Mouse (Mus musculus) limb, embryonic 11.5 days (tissue): ENCODE results near the gene Slc25a16. TPM values are rescaled to one million over a fixed set of nuclear protein-coding genes. Genes with fewer than 3 reads are reported as not detected.
"Not testable (repeated sequence)": the region's sequence is repeated elsewhere in the genome, so short reads cannot be mapped to it uniquely, and the experiment has no call there.

Source experiments
- ATAC-seq: fragments of 200-750 bp; cut with Nextera tagmentation; 2 replicates; pipeline ENCODE4 v1.8.0; 2017; ENCODE audit warnings: low read depth; ENCODE audit not compliant: insufficient number of reproducible peaks, low FRiP score, low TSS enrichment
- DNase-seq: peaks from one replicate; pipeline ENCODE4 v3.0.0-alpha.2; 2015; ENCODE audit warnings: low spot score
- H3K27ac ChIP-seq: fragments of 300-500 bp; sonication (generic); replicated peaks from 2 replicates; pipeline ENCODE4 v1.5.1; 2014; ENCODE audit warnings: low read depth, mild to moderate bottlenecking, low read length
- H3K27me3 ChIP-seq: fragments of 300-500 bp; sonication (generic); 2 replicates; pipeline ENCODE4 v1.6.1; 2014; ENCODE audit warnings: mild to moderate bottlenecking, low read length, mixed read lengths; ENCODE audit not compliant: control insufficient read depth, insufficient read depth
- H3K36me3 ChIP-seq: fragments of 300-500 bp; sonication (generic); 2 replicates; pipeline ENCODE4 v1.6.1; 2014; ENCODE audit warnings: mild to moderate bottlenecking, low read length, moderate library complexity, mixed read lengths; ENCODE audit not compliant: control insufficient read depth, insufficient read depth
- H3K4me1 ChIP-seq: fragments of 300-500 bp; sonication (generic); 2 replicates; pipeline ENCODE4 v1.6.1; 2014; ENCODE audit warnings: low read length, mixed read lengths; ENCODE audit not compliant: control insufficient read depth, insufficient read depth
- H3K4me2 ChIP-seq: fragments of 300-500 bp; sonication (generic); 2 replicates; pipeline ENCODE4 v1.6.1; 2014; ENCODE audit warnings: low read depth, mild to moderate bottlenecking, moderate library complexity; ENCODE audit not compliant: severe bottlenecking
- H3K4me3 ChIP-seq: fragments of 300-500 bp; sonication (generic); 2 replicates; pipeline ENCODE4 v1.5.1; 2014; ENCODE audit warnings: low read depth, low read length
- H3K9ac ChIP-seq: fragments of 300-500 bp; sonication (generic); 2 replicates; pipeline ENCODE4 v1.6.1; 2014; ENCODE audit warnings: mild to moderate bottlenecking, low read length
- H3K9me3 ChIP-seq: fragments of 300-500 bp; sonication (generic); 2 replicates; pipeline ENCODE4 v1.6.1; 2016; ENCODE audit warnings: low read length; ENCODE audit not compliant: control insufficient read depth
- WGBS: fragments of 180-500 bp; shearing (Covaris S2); extraction: QIAGEN DNeasy Blood & Tissue Kit; methylation state at CpG from one replicate; pipeline ENCODE4 v1.1.7; 2014; 5-methylcytosine and 5-hydroxymethylcytosine counted together
- polyA plus RNA-seq: library from polyadenylated mRNA; unstranded; fragments of >200 nt; fragmentation: Nextera tagmentation; extraction: Ambion mirVana; gene quantifications from 2 replicates; pipeline ENCODE4 v1.2.1, GENCODE M21; 2014

Gene Slc25a16
- polyA plus RNA-seq, 1 experiment from 2014 or later: 10.7 TPM

- Histone ChIP-seq H3K4me1 (no peaks in the 10 kb centered on the region), H3K27ac (no peak overlapping the region), H3K4me3 (no peak overlapping the region), H3K9me3 (no peaks in the 10 kb centered on the region), H3K4me2 (no peak overlapping the region), H3K27me3 (no peaks in the 10 kb centered on the region), H3K36me3 (no peaks in the 10 kb centered on the region), H3K9ac (no peak overlapping the region)
- DNase-seq (no peak), ATAC-seq (no peak)
- 72% methylated on average over 4 of the region's 4 CpGs for WGBS
Measured at GRCm38 (mm10) chr10:62896774-62897173, 23.7 kb upstream of the Slc25a16 start.

- DNase-seq: no peak
- Histone ChIP-seq H3K36me3 (no peaks in the 10 kb centered on the region), H3K27me3 (no peaks in the 10 kb centered on the region), H3K9me3 (no peaks in the 10 kb centered on the region), H3K4me2 (no peak overlapping the region), H3K27ac (no peak overlapping the region), H3K4me1 (no peaks in the 10 kb centered on the region), H3K9ac (no peak overlapping the region), H3K4me3 (no peak overlapping the region)
- WGBS: 95% methylated on average over 3 of the region's 3 CpGs
- no peak for ATAC-seq
Measured at GRCm38 (mm10) chr10:62897437-62897836, 23.0 kb upstream of the Slc25a16 start.

GRCm38 (mm10) chr10:62898061-62898460, 22.4 kb upstream of the Slc25a16 start:
- H3K4me3 ChIP-seq: no peak overlapping the region

GRCm38 (mm10) chr10:62900144-62900543, 20.3 kb upstream of the Slc25a16 start:
- ATAC-seq: no peak
- no peak overlapping the region for H3K4me3 ChIP-seq
- no peaks in the 10 kb centered on the region for H3K9me3 ChIP-seq
- H3K9ac ChIP-seq: no peak overlapping the region
- H3K27ac ChIP-seq: no peak overlapping the region
- no peaks in the 10 kb centered on the region for H3K27me3 ChIP-seq
- H3K4me2 ChIP-seq: no peak overlapping the region
- no peaks in the 10 kb centered on the region for H3K4me1 ChIP-seq
- H3K36me3 ChIP-seq: no peaks in the 10 kb centered on the region
- DNase-seq: no peak
- WGBS: 96% methylated on average over 4 of the region's 4 CpGs

More at GRCm38 (mm10) chr10:62898061-62898460, 22.4 kb upstream of the Slc25a16 start:
- Histone ChIP-seq H3K9ac (no peak overlapping the region), H3K36me3 (no peaks in the 10 kb centered on the region), H3K4me2 (no peak overlapping the region), H3K4me1 (no peaks in the 10 kb centered on the region), H3K27me3 (no peaks in the 10 kb centered on the region), H3K9me3 (no peaks in the 10 kb centered on the region), H3K27ac (no peak overlapping the region)
- 83% methylated on average over 2 of the region's 2 CpGs for WGBS
- ATAC-seq (no peak), DNase-seq (no peak)

GRCm38 (mm10) chr10:62901826-62902225, 18.6 kb upstream of the Slc25a16 start:
- Histone ChIP-seq H3K4me3 (no peak overlapping the region), H3K4me2 (no peak overlapping the region), H3K9ac (no peak overlapping the region), H3K9me3 (no peaks in the 10 kb centered on the region), H3K27ac (no peak overlapping the region), H3K36me3 (no peaks in the 10 kb centered on the region), H3K27me3 (no peaks in the 10 kb centered on the region), H3K4me1 (no peaks in the 10 kb centered on the region)
- DNase-seq: no peak
- WGBS: 35% methylated on average over 8 of the region's 8 CpGs
- no peak for ATAC-seq

- no peak overlapping the region for H3K4me2 ChIP-seq
- no peak for ATAC-seq
- 63% methylated on average over 1 of the region's 1 CpGs for WGBS
- no peak for DNase-seq
- no peak overlapping the region for H3K4me3 ChIP-seq
- no peaks in the 10 kb centered on the region for H3K9me3 ChIP-seq
- H3K4me1 ChIP-seq: no peaks in the 10 kb centered on the region
- no peak overlapping the region for H3K27ac ChIP-seq
- H3K9ac ChIP-seq: no peak overlapping the region
- no peaks in the 10 kb centered on the region for H3K27me3 ChIP-seq
- H3K36me3 ChIP-seq: no peaks in the 10 kb centered on the region
Measured at GRCm38 (mm10) chr10:62902829-62903228, 17.6 kb upstream of the Slc25a16 start.

GRCm38 (mm10) chr10:62906336-62906735, 14.1 kb upstream of the Slc25a16 start:
- H3K4me1 ChIP-seq: no peaks in the 10 kb centered on the region
- no peaks in the 10 kb centered on the region for H3K36me3 ChIP-seq
- ATAC-seq (no peak), DNase-seq (no peak)
- no peak overlapping the region for H3K4me2 ChIP-seq
- 89% methylated on average over 7 of the region's 7 CpGs for WGBS
- no peak overlapping the region for H3K27ac ChIP-seq
- H3K9me3 ChIP-seq: no peaks in the 10 kb centered on the region
- H3K4me3 ChIP-seq: no peak overlapping the region
- no peaks in the 10 kb centered on the region for H3K27me3 ChIP-seq
- H3K9ac ChIP-seq: no peak overlapping the region

- H3K4me3 ChIP-seq, H3K4me1 ChIP-seq, H3K36me3 ChIP-seq, H3K27ac ChIP-seq, H3K9me3 ChIP-seq, ATAC-seq, H3K27me3 ChIP-seq, DNase-seq, H3K9ac ChIP-seq, H3K4me2 ChIP-seq: not testable (repeated sequence)
- no CpG with 5 or more reads among the region's 1 CpGs for WGBS
Measured at GRCm38 (mm10) chr10:62908896-62909295, 11.5 kb upstream of the Slc25a16 start, which contains the start of gene Tet1. Gene Tet1 (minus strand): TSS chr10:62908996.

- DNase-seq: no peak
- 90% methylated on average over 2 of the region's 2 CpGs for WGBS
- no peak overlapping the region for H3K4me3 ChIP-seq
- no peak overlapping the region for H3K27ac ChIP-seq
- no peaks in the 10 kb centered on the region for H3K4me1 ChIP-seq
- H3K36me3 ChIP-seq: no peaks in the 10 kb centered on the region
- no peaks in the 10 kb centered on the region for H3K27me3 ChIP-seq
- H3K4me2 ChIP-seq: no peak overlapping the region
- no peak for ATAC-seq
- no peak overlapping the region for H3K9ac ChIP-seq
- H3K9me3 ChIP-seq: no peaks in the 10 kb centered on the region
Measured at GRCm38 (mm10) chr10:62911120-62911519, 9.3 kb upstream of the Slc25a16 start.
